ENCODE assay signal across 25 mouse cellular contexts in genomic region chr17:46014935-46015334, GRCm38 (mm10).
"Had no signal": no experiment of that assay in that cellular context is flagged by ENCODE, and none has a peak within 500 bp of the region (broad histone marks: within the 10 kb centered on the region; RNA-seq: fewer than 3 reads in every experiment).

No protein-coding gene starts in this region.

- DNase-seq: kidney, adult 18-20 months; kidney, adult 9 months; kidney, postnatal 36 days; left cerebral cortex, postnatal 4 days; lung, adult 18-20 months; lung, postnatal 10 days; lung, postnatal 36 days; midbrain, embryonic 14.5 days; right cerebral cortex, adult 18-20 months; right cerebral cortex, postnatal 14 days; right cerebral cortex, postnatal 4 days; thymus, adult 2 months; thymus, postnatal 14 days; thymus, postnatal 4 days had no signal

- H3K27ac ChIP-seq: kidney, postnatal 0 days; limb, embryonic 12.5 days; limb, embryonic 15.5 days; liver, embryonic 14.5 days; lung, embryonic 15.5 days; midbrain, embryonic 10.5 days; neural tube, embryonic 12.5 days; neural tube, embryonic 15.5 days; stomach, postnatal 0 days had no signal

- H3K4me3 ChIP-seq: limb, embryonic 12.5 days; limb, embryonic 15.5 days; lung, embryonic 15.5 days; megakaryocyte, embryonic 14.5 days; midbrain, embryonic 10.5 days; neural tube, embryonic 12.5 days; neural tube, embryonic 15.5 days had no signal

- H3K9me3 ChIP-seq: limb, embryonic 12.5 days; limb, embryonic 15.5 days; lung, embryonic 15.5 days; megakaryocyte, embryonic 14.5 days; midbrain, embryonic 10.5 days; neural tube, embryonic 12.5 days; neural tube, embryonic 15.5 days had no signal

- H3K4me2 ChIP-seq: limb, embryonic 12.5 days; limb, embryonic 15.5 days; lung, embryonic 15.5 days; neural tube, embryonic 12.5 days; neural tube, embryonic 15.5 days had no signal

- H3K4me1 ChIP-seq: limb, embryonic 12.5 days; neural tube, embryonic 15.5 days had no signal

- H3K9ac ChIP-seq: limb, embryonic 12.5 days; limb, embryonic 15.5 days; liver, embryonic 14.5 days; lung, embryonic 15.5 days; neural tube, embryonic 12.5 days; neural tube, embryonic 15.5 days had no signal

- H3K27me3 ChIP-seq: limb, embryonic 12.5 days; limb, embryonic 15.5 days; lung, embryonic 15.5 days; neural tube, embryonic 12.5 days; neural tube, embryonic 15.5 days had no signal

- ATAC-seq: intestine, embryonic 16.5 days had no signal
